Mouse (Mus musculus): ENCODE data around the gene Rtn2.

- no peak for TF ChIP-seq CTCF (IDR thresholded peaks at IDR 0.05; ENCODE audit: borderline replicate concordance, extremely low read depth, insufficient read depth, insufficient read length)
- no peak for TF ChIP-seq POLR2A (IDR thresholded peaks at IDR 0.05; ENCODE audit: borderline replicate concordance, extremely low read depth, insufficient read depth, insufficient read length, poor library complexity, severe bottlenecking)
Measured at GRCm38 (mm10) chr7:19297034-19297433, 14.6 kb downstream of the Rtn2 start.

Data from brain, embryonic 14.5 days (tissue).